Mouse (Mus musculus) neural tube, embryonic 11.5 days (tissue): ENCODE results near the gene Sde2. TPM values are rescaled to one million over a fixed set of nuclear protein-coding genes. Genes with fewer than 3 reads are reported as not detected.

Experiments
- ATAC-seq: fragments of 200-750 bp; cut with Nextera tagmentation; 2 replicates; pipeline ENCODE4 v1.8.0; 2017; ENCODE audit warnings: moderate number of reproducible peaks, mild to moderate bottlenecking, moderate TSS enrichment, moderate library complexity; ENCODE audit not compliant: insufficient read depth, low FRiP score, low TSS enrichment
- DNase-seq: peaks from one replicate; pipeline ENCODE4 v3.0.0-alpha.2; 2015; ENCODE audit warnings: low spot score
- H3K27ac ChIP-seq: fragments of 300-500 bp; sonication (generic); 2 replicates; pipeline ENCODE4 v1.5.1; 2014; ENCODE audit warnings: low read depth, mild to moderate bottlenecking, low read length
- H3K27me3 ChIP-seq: fragments of 300-500 bp; sonication (generic); 2 replicates; pipeline ENCODE4 v1.6.1; 2014; ENCODE audit warnings: mild to moderate bottlenecking, low read length, mixed read lengths; ENCODE audit not compliant: control insufficient read depth, insufficient read depth
- H3K36me3 ChIP-seq: fragments of 300-500 bp; sonication (generic); 2 replicates; pipeline ENCODE4 v1.6.1; 2014; ENCODE audit warnings: mild to moderate bottlenecking, low read length, moderate library complexity, mixed read lengths; ENCODE audit not compliant: control insufficient read depth, insufficient read depth
- H3K4me1 ChIP-seq: fragments of 300-500 bp; sonication (generic); 2 replicates; pipeline ENCODE4 v1.6.1; 2014; ENCODE audit warnings: low read length, mixed read lengths; ENCODE audit not compliant: control insufficient read depth, insufficient read depth
- H3K4me2 ChIP-seq: fragments of 300-500 bp; sonication (generic); 2 replicates; pipeline ENCODE4 v1.6.1; 2014; ENCODE audit warnings: low read depth, mild to moderate bottlenecking, moderate library complexity
- H3K4me3 ChIP-seq: fragments of 300-500 bp; sonication (generic); 2 replicates; pipeline ENCODE4 v1.5.1; 2014; ENCODE audit warnings: low read depth, low read length
- H3K9ac ChIP-seq: fragments of 300-500 bp; sonication (generic); 2 replicates; pipeline ENCODE4 v1.6.1; 2014; ENCODE audit warnings: mild to moderate bottlenecking, low read length
- H3K9me3 ChIP-seq: fragments of 300-500 bp; sonication (generic); 2 replicates; pipeline ENCODE4 v1.6.1; 2016; ENCODE audit warnings: low read length; ENCODE audit not compliant: control insufficient read depth
- WGBS: fragments of 180-500 bp; shearing (Covaris S2); extraction: QIAGEN DNeasy Blood & Tissue Kit; methylation state at CpG from one replicate; pipeline ENCODE4 v1.1.7; 2014; 5-methylcytosine and 5-hydroxymethylcytosine counted together
- polyA plus RNA-seq: library from polyadenylated mRNA; unstranded; fragments of >200 nt; fragmentation: Nextera tagmentation; extraction: Ambion mirVana; gene quantifications from 2 replicates; pipeline ENCODE4 v1.2.1, GENCODE M21; 2014

Sde2 gene
- polyA plus RNA-seq, 1 experiment from 2014 or later = 37.8 TPM

GRCm38 (mm10) chr1:180866001-180866400, 15.1 kb downstream of the Sde2 start:
- H3K9ac ChIP-seq = no peak overlapping the region
- ATAC-seq (no peak), DNase-seq (no peak)
- no peak overlapping the region for H3K27ac ChIP-seq
- no peaks in the 10 kb centered on the region for H3K4me1 ChIP-seq
- peaks cover 14% of the 10 kb centered on the region for H3K36me3 ChIP-seq
- 91% methylated on average over 7 of the region's 7 CpGs for WGBS
- no peaks in the 10 kb centered on the region for H3K27me3 ChIP-seq
- no peaks in the 10 kb centered on the region for H3K9me3 ChIP-seq
- no peak overlapping the region for H3K4me2 ChIP-seq
- H3K4me3 ChIP-seq = no peak overlapping the region

DNA sequence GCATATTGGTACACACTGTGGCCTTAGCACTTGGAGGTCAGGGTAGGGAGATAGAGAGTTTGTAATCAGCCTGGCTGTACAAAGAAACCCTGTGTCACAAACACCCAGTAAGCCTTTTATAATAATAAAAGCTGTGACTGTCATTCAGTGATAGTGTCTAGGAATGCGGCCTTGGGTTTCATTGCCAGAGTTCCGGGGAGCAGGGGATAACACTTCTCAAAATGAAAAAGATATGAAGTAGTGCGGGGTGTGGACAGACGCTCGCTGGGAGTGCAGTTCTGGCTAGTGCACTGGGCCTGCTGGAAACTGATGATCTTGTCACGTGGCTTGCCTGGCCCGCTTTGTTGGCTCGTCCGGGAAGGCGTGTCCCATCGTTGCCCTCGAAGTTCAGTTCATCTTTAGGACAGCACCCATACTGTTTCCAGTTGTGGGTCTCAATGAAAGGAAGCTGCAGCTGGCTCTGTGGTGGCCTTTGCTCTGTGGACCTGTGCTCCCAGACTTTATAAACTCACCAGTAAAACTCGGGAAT, 19.3 kb downstream of the Sde2 start:
- DNase-seq (no peak), ATAC-seq (no peak)
- Histone ChIP-seq H3K27ac (no peak overlapping the region), H3K9me3 (no peaks in the 10 kb centered on the region), H3K4me2 (no peak overlapping the region), H3K9ac (no peak overlapping the region), H3K4me1 (no peaks in the 10 kb centered on the region), H3K4me3 (no peak overlapping the region), H3K27me3 (no peaks in the 10 kb centered on the region), H3K36me3 (peaks cover 4% of the 10 kb centered on the region; the same call in 1 of the 2 replicates)
- 75% methylated on average over 13 of the region's 13 CpGs for WGBS

DNA sequence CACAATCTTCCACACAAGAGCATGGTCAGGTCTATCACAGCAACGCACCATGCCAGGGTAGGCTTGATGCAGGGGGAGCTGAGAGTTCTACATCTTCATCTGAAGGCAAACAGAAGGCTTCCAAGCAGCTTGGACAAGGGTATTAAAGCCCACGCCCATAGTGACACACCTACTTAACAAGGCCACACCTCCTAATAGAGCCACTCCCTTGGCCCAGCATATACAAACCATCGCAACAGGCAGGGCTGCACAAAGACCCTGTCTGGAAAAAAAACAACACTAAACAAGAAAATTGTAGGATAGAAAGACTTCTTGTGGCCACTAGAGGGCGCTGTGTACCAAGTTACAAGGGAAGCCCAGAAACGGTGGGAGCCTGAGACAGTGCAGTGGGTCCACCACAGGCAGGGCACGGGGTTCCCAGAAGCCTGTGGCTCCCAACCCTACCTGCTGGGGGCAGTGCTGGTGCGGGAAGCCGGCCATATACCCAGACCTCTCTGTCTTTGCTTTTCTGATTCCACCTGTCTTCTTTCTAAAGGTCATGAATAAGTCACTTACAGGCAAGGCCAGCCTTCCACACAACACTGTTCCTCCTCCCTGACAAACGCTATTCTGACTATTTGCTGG, 23.0 kb downstream of the Sde2 start:
- ATAC-seq (no peak), DNase-seq (peak; percentile 70)
- Histone ChIP-seq H3K4me1 (no peaks in the 10 kb centered on the region), H3K36me3 (no peaks in the 10 kb centered on the region), H3K27ac (no peak overlapping the region), H3K9ac (no peak overlapping the region), H3K9me3 (no peaks in the 10 kb centered on the region), H3K4me3 (no peak overlapping the region), H3K4me2 (no peak overlapping the region), H3K27me3 (no peaks in the 10 kb centered on the region)
- 17% methylated on average over 9 of the region's 9 CpGs for WGBS

- no peak overlapping the region for H3K9ac ChIP-seq
- no peak for ATAC-seq
- 69% methylated on average over 2 of the region's 2 CpGs for WGBS
Measured at GRCm38 (mm10) chr1:180874615-180875014, 23.7 kb downstream of the Sde2 start.

GRCm38 (mm10) chr1:180875126-180875525, 24.2 kb downstream of the Sde2 start:
- Histone ChIP-seq H3K9ac (no peak overlapping the region), H3K4me2 (no peak overlapping the region), H3K4me3 (no peak overlapping the region), H3K36me3 (no peaks in the 10 kb centered on the region), H3K9me3 (no peaks in the 10 kb centered on the region), H3K27ac (no peak overlapping the region), H3K27me3 (no peaks in the 10 kb centered on the region), H3K4me1 (no peaks in the 10 kb centered on the region)
- no peak for ATAC-seq
- WGBS = 86% methylated on average over 9 of the region's 9 CpGs
- no peak for DNase-seq

More at GRCm38 (mm10) chr1:180874615-180875014, 23.7 kb downstream of the Sde2 start:
- Histone ChIP-seq H3K9me3 (no peaks in the 10 kb centered on the region), H3K36me3 (no peaks in the 10 kb centered on the region), H3K27me3 (no peaks in the 10 kb centered on the region), H3K4me1 (no peaks in the 10 kb centered on the region), H3K4me3 (no peak overlapping the region), H3K27ac (no peak overlapping the region), H3K4me2 (no peak overlapping the region)
- no peak for DNase-seq

GRCm38 (mm10) chr1:180877466-180877865, 26.5 kb downstream of the Sde2 start:
- WGBS = 81% methylated on average over 4 of the region's 4 CpGs
- no peak for DNase-seq
- no peaks in the 10 kb centered on the region for H3K4me1 ChIP-seq

DNA sequence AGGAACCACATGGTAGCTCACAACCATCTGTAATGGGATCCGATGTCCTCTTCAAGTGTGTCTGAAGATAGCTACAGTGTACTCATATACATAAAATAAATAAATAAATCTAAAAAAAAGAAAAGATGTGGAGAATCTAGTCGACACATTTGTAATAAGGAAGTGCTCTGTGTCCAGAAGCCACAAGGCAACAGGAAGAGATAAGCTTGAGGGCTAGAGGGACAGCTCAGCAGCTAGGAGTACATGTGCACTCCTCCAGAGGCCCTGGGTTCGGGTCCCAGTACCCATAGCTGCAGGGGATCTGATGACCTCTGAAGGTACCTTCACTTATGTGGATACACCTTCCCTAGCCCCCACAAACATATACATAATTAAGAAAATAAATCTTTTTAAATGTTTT, 30.8 kb downstream of the Sde2 start:
- WGBS = 81% methylated on average over 3 of the region's 3 CpGs
- Histone ChIP-seq H3K27ac (no peak overlapping the region), H3K36me3 (no peaks in the 10 kb centered on the region), H3K4me3 (no peak overlapping the region), H3K9me3 (no peaks in the 10 kb centered on the region), H3K4me1 (no peaks in the 10 kb centered on the region), H3K27me3 (no peaks in the 10 kb centered on the region), H3K4me2 (no peak overlapping the region), H3K9ac (no peak overlapping the region)
- no peak for ATAC-seq
- no peak for DNase-seq

More at GRCm38 (mm10) chr1:180877466-180877865, 26.5 kb downstream of the Sde2 start:
- Histone ChIP-seq H3K9ac (no peak overlapping the region), H3K4me3 (no peak overlapping the region), H3K27ac (no peak overlapping the region), H3K9me3 (no peaks in the 10 kb centered on the region), H3K4me2 (no peak overlapping the region), H3K27me3 (no peaks in the 10 kb centered on the region), H3K36me3 (no peaks in the 10 kb centered on the region)
- ATAC-seq = no peak

DNA sequence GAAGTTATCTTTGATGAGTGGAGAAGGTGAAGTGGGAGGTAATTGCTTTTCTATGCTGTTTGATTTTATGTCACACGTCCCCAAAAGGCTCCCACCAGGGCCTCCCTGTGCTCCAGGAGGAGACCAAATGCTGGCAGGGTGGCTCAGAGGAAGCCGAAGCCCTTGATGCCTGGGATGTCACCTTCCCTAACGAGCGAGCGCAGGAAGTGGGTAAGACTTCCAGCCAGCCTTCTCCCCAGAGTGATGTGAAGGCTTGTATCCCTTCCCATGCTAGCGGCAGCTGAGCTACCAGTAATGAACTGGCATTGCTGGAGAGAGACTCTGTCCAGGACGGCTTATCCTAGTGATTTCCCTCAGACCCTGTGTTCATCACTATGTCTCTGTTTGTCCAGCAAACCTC, 32.8 kb downstream of the Sde2 start:
- Histone ChIP-seq H3K4me3 (no peak overlapping the region), H3K27ac (no peak overlapping the region), H3K4me2 (no peak overlapping the region), H3K4me1 (peaks cover 2% of the 10 kb centered on the region; the same call in 1 of the 2 replicates), H3K9me3 (no peaks in the 10 kb centered on the region), H3K36me3 (no peaks in the 10 kb centered on the region), H3K27me3 (no peaks in the 10 kb centered on the region), H3K9ac (no peak overlapping the region)
- whole genome bisulfite sequencing = 26% methylated on average over 7 of the region's 7 CpGs
- no peak for ATAC-seq
- no peak for DNase-seq

- Histone ChIP-seq H3K9ac (no peak overlapping the region), H3K4me3 (no peak overlapping the region), H3K27ac (no peak overlapping the region), H3K4me2 (no peak overlapping the region), H3K4me1 (peaks cover 8% of the 10 kb centered on the region; the same call in 1 of the 2 replicates), H3K27me3 (no peaks in the 10 kb centered on the region), H3K9me3 (no peaks in the 10 kb centered on the region), H3K36me3 (no peaks in the 10 kb centered on the region)
- ATAC-seq (no peak), DNase-seq (no peak)
- 79% methylated on average over 9 of the region's 9 CpGs for WGBS
Measured at GRCm38 (mm10) chr1:180884484-180884883, 33.6 kb downstream of the Sde2 start.
